Mouse (Mus musculus) embryonic facial prominence, embryonic 13.5 days (tissue): ENCODE results near the gene Hist1h4f. TPM values are rescaled to one million over a fixed set of nuclear protein-coding genes. Genes with fewer than 3 reads are reported as not detected.
"Not testable (repeated sequence)": the region's sequence is repeated elsewhere in the genome, so short reads cannot be mapped to it uniquely, and the experiment has no call there.

ENCODE experiments used
- ATAC-seq: fragments of 200-750 bp; cut with Nextera tagmentation; 2 replicates; pipeline ENCODE4 v1.8.0; 2017; ENCODE audit warnings: low read depth; ENCODE audit not compliant: insufficient number of reproducible peaks, insufficient read depth, low FRiP score, low TSS enrichment
- H3K27ac ChIP-seq: fragments of 300-500 bp; sonication (generic); 2 replicates; pipeline ENCODE4 v1.5.1; 2015; ENCODE audit warnings: moderate library complexity, mild to moderate bottlenecking, inconsistent platforms
- H3K27me3 ChIP-seq: fragments of 300-500 bp; sonication (generic); 2 replicates; pipeline ENCODE4 v1.6.1; 2015; ENCODE audit warnings: mild to moderate bottlenecking, inconsistent platforms
- H3K36me3 ChIP-seq: fragments of 300-500 bp; sonication (generic); 2 replicates; pipeline ENCODE4 v1.6.1; 2015; ENCODE audit warnings: mild to moderate bottlenecking, inconsistent platforms
- H3K4me1 ChIP-seq: fragments of 300-500 bp; sonication (generic); 2 replicates; pipeline ENCODE4 v1.6.1; 2015; ENCODE audit warnings: inconsistent platforms
- H3K4me2 ChIP-seq: fragments of 300-500 bp; sonication (generic); 2 replicates; pipeline ENCODE4 v1.6.1; 2015; ENCODE audit warnings: moderate library complexity, mild to moderate bottlenecking, inconsistent platforms
- H3K4me3 ChIP-seq: fragments of 300-500 bp; sonication (generic); 2 replicates; pipeline ENCODE4 v1.5.1; 2015; ENCODE audit warnings: mild to moderate bottlenecking, inconsistent platforms
- H3K9ac ChIP-seq: fragments of 300-500 bp; sonication (generic); 2 replicates; pipeline ENCODE4 v1.6.1; 2015; ENCODE audit warnings: mild to moderate bottlenecking, inconsistent platforms
- H3K9me3 ChIP-seq: fragments of 300-500 bp; sonication (generic); 2 replicates; pipeline ENCODE4 v1.6.1; 2016; ENCODE audit warnings: inconsistent platforms
- WGBS: fragments of 180-500 bp; shearing (Covaris S2); methylation state at CpG from one replicate; pipeline ENCODE4 v1.1.7; 2015; ENCODE audit warnings: mixed read lengths; 5-methylcytosine and 5-hydroxymethylcytosine counted together
- polyA plus RNA-seq: library from polyadenylated mRNA; unstranded; fragments of >200 nt; fragmentation: Nextera tagmentation; extraction: Ambion mirVana; gene quantifications from 2 replicates; pipeline ENCODE4 v1.2.1, GENCODE M21; 2015

Gene Hist1h4f
- polyA plus RNA-seq, 1 experiment from 2014 or later = 2.9 TPM

GRCm38 (mm10) chr13:23561883-23562659 lies 10.6 kb upstream of the Hist1h4f start, which contains the start of gene Hist1h3e:
Hist1h3e (minus strand) TSS chr13:23562369.
- not testable (repeated sequence) for H3K27me3 ChIP-seq, H3K4me1 ChIP-seq, H3K36me3 ChIP-seq, H3K9me3 ChIP-seq
- Histone ChIP-seq H3K27ac (peak within 1 kb of the TSS; percentile 98), H3K9ac (peak within 1 kb of the TSS; percentile 68), H3K4me3 (peak within 1 kb of the TSS; percentile 48), H3K4me2 (peak within 1 kb of the TSS; percentile 68)
- ATAC-seq = peak; percentile 87
- WGBS = under 1% methylated on average over 48 of the region's 67 CpGs

GRCm38 (mm10) chr13:23561531-23561882 lies 10.1 kb upstream of the Hist1h4f start:
- Histone ChIP-seq H3K4me2 (peak overlapping the region; percentile 68), H3K27ac (peak overlapping the region; percentile 98), H3K9ac (peak overlapping the region; percentile 68), H3K4me3 (peak overlapping the region; percentile 48)
- H3K9me3 ChIP-seq, H3K36me3 ChIP-seq, ATAC-seq, H3K27me3 ChIP-seq, H3K4me1 ChIP-seq: not testable (repeated sequence)
- 0% methylated on average over 2 of the region's 5 CpGs for WGBS

GRCm38 (mm10) chr13:23560699-23561098 lies 9.3 kb upstream of the Hist1h4f start:
- ATAC-seq, H3K9ac ChIP-seq, H3K9me3 ChIP-seq, H3K36me3 ChIP-seq, H3K4me1 ChIP-seq, H3K4me3 ChIP-seq, H3K27me3 ChIP-seq: not testable (repeated sequence)
- Histone ChIP-seq H3K4me2 (peak overlapping the region; percentile 37), H3K27ac (peak overlapping the region; percentile 60)
- 12% methylated on average over 2 of the region's 2 CpGs for WGBS

GRCm38 (mm10) chr13:23556906-23557305 lies 5.5 kb upstream of the Hist1h4f start:
- peak overlapping the region; percentile 99 for H3K27ac ChIP-seq
- WGBS = 72% methylated on average over 3 of the region's 3 CpGs
- no peaks in the 10 kb centered on the region for H3K36me3 ChIP-seq
- H3K9ac ChIP-seq = peak overlapping the region; percentile 36; the same call in 1 of the 2 replicates
- H3K9me3 ChIP-seq = no peaks in the 10 kb centered on the region
- no peaks in the 10 kb centered on the region for H3K27me3 ChIP-seq
- peak overlapping the region; percentile 91 for H3K4me2 ChIP-seq
- peaks cover 14% of the 10 kb centered on the region for H3K4me1 ChIP-seq
- no peak overlapping the region for H3K4me3 ChIP-seq
- no peak for ATAC-seq

- under 1% methylated on average over 18 of the region's 18 CpGs for whole genome bisulfite sequencing
Measured at GRCm38 (mm10) chr13:23555839-23556416, 4.5 kb upstream of the Hist1h4f start.

GRCm38 (mm10) chr13:23554925-23555838 lies 3.7 kb upstream of the Hist1h4f start:
- peak overlapping the region; percentile 91 for H3K4me2 ChIP-seq
- peak overlapping the region; percentile 99 for H3K27ac ChIP-seq
- peak; percentile 88 for ATAC-seq
- H3K27me3 ChIP-seq = no peaks in the 10 kb centered on the region
- peaks cover 20% of the 10 kb centered on the region for H3K4me1 ChIP-seq
- H3K36me3 ChIP-seq = no peaks in the 10 kb centered on the region
- peak overlapping the region; percentile 63 for H3K4me3 ChIP-seq
- peak overlapping the region; percentile 89 for H3K9ac ChIP-seq
- H3K9me3 ChIP-seq = no peaks in the 10 kb centered on the region
- WGBS = under 1% methylated on average over 54 of the region's 54 CpGs

More at GRCm38 (mm10) chr13:23555839-23556416, 4.5 kb upstream of the Hist1h4f start:
- Histone ChIP-seq H3K4me2 (peak overlapping the region; percentile 91), H3K9me3 (no peaks in the 10 kb centered on the region), H3K9ac (peak overlapping the region; percentile 89), H3K36me3 (no peaks in the 10 kb centered on the region), H3K4me3 (peak overlapping the region; percentile 63), H3K27me3 (no peaks in the 10 kb centered on the region), H3K4me1 (peaks cover 14% of the 10 kb centered on the region), H3K27ac (peak overlapping the region; percentile 99)
- ATAC-seq = peak; percentile 79

- Histone ChIP-seq H3K4me1 (peaks cover 20% of the 10 kb centered on the region), H3K4me3 (peak overlapping the region; percentile 63), H3K9ac (peak overlapping the region; percentile 89), H3K4me2 (peak overlapping the region; percentile 91), H3K27me3 (no peaks in the 10 kb centered on the region), H3K27ac (peak overlapping the region; percentile 99), H3K9me3 (no peaks in the 10 kb centered on the region), H3K36me3 (no peaks in the 10 kb centered on the region)
- 24% methylated on average over 9 of the region's 9 CpGs for WGBS
- ATAC-seq = no peak
Measured at GRCm38 (mm10) chr13:23554393-23554792, 2.9 kb upstream of the Hist1h4f start.

GRCm38 (mm10) chr13:23552962-23553361 lies 1.5 kb upstream of the Hist1h4f start, which contains the start of gene Hist1h1d:
Hist1h1d (plus strand) TSS chr13:23553262.
- no peak for ATAC-seq
- Histone ChIP-seq H3K36me3 (no peaks in the 10 kb centered on the region), H3K9me3 (no peaks in the 10 kb centered on the region), H3K4me3 (0 out of 2 replicates have a peak within 1 kb of the TSS, but pooled peaks have one; percentile 48), H3K27me3 (no peaks in the 10 kb centered on the region), H3K9ac (peak within 1 kb of the TSS; percentile 89; the same call in 1 of the 2 replicates), H3K4me2 (peak within 1 kb of the TSS; percentile 91), H3K4me1 (peaks cover 20% of the 10 kb centered on the region), H3K27ac (peak within 1 kb of the TSS; percentile 99)

- no peaks in the 10 kb centered on the region for H3K36me3 ChIP-seq
- no peaks in the 10 kb centered on the region for H3K9me3 ChIP-seq
- peak overlapping the region; percentile 71; the same call in 1 of the 2 replicates for H3K9ac ChIP-seq
- 52% methylated on average over 8 of the region's 8 CpGs for WGBS
- H3K27ac ChIP-seq = peak overlapping the region; percentile 94
- no peak for ATAC-seq
- no peaks in the 10 kb centered on the region for H3K27me3 ChIP-seq
- H3K4me2 ChIP-seq = peak overlapping the region; percentile 72
- H3K4me1 ChIP-seq = peaks cover 20% of the 10 kb centered on the region
- peak overlapping the region; percentile 48 for H3K4me3 ChIP-seq
Measured at GRCm38 (mm10) chr13:23551931-23552914, 775 bp upstream of the Hist1h4f start.

GRCm38 (mm10) chr13:23550761-23551145 lies 695 bp downstream of the Hist1h4f start:
- Histone ChIP-seq H3K27me3 (no peaks in the 10 kb centered on the region), H3K4me2 (peak overlapping the region; percentile 72), H3K4me1 (peaks cover 16% of the 10 kb centered on the region), H3K4me3 (peak overlapping the region; percentile 48), H3K9me3 (no peaks in the 10 kb centered on the region), H3K9ac (peak overlapping the region; percentile 71), H3K27ac (peak overlapping the region; percentile 94), H3K36me3 (no peaks in the 10 kb centered on the region)
- 6% methylated on average over 3 of the region's 3 CpGs for WGBS
- ATAC-seq = no peak
